Mouse (Mus musculus) right cerebral cortex, postnatal 4 days (tissue): ENCODE data around the gene Grasp.

Experiments
- DNase-seq: peaks from one replicate; pipeline ENCODE4 v3.0.0-alpha.2; 2022

Grasp gene

GRCm38 (mm10) chr15:101278589-101278988 lies 54.6 kb downstream of the Grasp start:
- no peak for DNase-seq

DNA sequence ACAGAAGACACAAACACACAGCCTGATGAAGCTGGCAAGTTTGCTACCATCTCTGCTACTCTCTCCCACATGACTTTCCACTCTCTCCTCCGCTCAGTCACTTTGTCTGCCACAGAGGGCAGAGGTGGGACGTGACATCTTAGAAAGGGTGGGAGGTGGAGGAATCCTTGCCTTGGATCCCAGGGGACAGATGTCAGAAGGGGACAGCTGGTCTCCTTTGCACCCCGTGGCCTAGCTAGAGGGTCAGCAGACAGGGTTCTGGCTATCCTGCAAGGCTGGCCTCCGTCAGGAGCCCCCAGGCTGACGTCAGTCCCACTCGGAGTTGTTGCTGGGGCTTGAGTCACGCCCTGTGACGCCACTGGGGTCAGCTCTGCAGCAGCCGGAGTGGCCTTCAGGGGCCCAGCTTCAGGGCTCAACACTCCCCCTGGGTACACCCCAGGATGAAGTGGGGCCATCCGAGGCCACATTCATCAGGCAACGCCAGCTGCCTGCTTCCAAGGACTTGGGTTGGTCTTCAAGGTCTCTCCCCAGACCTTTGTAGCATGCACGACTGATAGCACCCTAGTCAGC lies 55.5 kb downstream of the Grasp start:
- DNase-seq = no peak
